Mouse (Mus musculus) right cerebral cortex, postnatal 10 days (tissue): ENCODE measurements at regions not wholly inside any gene's neighbourhood (a gene's known extent, or its start where the extent isn't known, plus 50 kb on each side); places are given as distances from the start of the nearest gene placed in this dataset.
A peak's percentile ranks its signal among the peaks of the same experiment; 100 is the strongest.

Source experiments
- DNase-seq, 2 experiments: peaks; one replicate each; pipeline ENCODE4 v3.0.0; 2021; ENCODE audit warnings: low spot score in 2 of 2

DNA sequence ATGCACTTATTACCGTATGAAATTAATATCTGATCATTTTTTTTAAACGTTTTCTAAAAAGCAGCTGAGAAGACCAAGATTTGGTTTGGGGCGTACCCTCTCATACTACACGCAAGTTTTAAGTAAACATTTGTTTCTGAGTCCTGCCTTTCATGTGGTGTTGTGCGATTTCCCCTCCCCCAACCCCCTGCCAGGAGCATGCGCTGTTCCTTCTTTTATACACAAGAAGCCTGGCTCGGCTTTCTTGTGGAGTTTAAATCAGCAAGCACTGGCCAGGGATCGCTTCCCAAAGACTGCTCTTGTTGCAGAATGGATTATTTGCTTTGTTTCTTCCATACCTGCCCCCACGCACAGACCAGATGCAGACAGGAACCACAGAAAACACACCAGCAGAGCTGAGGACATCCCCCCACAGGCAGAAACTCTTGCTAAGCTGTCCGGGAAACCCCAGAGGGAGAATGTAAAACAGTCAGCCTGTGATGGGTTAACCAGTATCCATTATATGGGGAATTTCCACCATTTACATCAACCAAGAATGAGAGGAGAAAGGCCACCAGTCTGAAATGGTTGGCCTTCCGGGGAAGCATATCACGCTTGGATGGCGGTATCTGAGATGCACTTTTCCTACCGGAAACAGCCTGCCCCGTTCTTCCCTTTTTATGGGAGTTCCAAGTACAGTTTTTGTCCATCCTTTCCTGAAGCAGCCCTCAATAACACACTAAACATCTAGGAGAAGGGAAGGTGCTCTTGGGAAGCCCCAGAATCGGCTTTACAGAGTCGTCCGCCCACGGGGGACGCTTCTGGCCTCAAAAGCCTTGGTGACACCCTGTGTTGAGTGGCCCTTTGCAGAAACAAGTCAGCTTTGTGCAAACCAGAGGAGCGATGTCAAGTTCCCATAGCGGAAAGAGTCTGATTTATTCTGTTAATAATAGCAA, 91.3 kb downstream of the Tomm20 start:
- no peak for DNase-seq

DNA sequence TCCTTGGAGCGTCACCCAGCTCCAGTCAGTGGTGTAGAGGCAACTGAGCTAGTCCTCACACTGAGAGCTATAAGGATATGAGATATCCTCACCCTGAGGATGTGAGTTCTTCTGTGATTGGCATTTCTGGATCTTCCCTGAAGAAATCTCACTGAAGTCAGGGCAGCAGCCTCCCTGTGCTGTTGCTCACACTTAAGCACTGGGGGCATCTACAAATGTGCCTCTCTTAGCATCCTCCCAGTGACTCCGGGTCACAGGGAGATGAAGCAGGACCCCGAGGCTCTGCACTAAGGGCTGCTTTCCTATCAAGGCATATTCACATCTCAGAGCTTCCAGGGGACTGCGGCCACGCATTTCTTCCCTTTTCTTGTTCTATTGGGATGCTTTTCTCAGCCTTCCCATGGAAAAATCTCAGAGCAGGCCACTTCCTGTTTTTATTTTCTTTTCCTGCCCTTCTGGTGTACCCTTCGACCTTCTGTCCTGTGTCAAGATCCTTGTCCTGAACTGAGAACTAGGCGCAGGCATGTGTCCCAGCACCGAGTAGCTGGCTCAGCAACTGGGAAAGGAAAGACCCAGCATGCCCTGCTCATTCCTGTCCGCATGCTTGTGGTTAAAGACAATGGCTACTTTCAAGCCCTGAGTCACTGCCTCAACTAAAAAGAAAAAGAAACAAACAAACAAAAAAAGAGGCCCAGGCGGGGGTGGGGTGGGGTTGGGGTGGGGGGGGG, 92.8 kb downstream of the Tomm20 start:
- DNase-seq: peak in 1 of 2 experiments; percentile 45

DNA sequence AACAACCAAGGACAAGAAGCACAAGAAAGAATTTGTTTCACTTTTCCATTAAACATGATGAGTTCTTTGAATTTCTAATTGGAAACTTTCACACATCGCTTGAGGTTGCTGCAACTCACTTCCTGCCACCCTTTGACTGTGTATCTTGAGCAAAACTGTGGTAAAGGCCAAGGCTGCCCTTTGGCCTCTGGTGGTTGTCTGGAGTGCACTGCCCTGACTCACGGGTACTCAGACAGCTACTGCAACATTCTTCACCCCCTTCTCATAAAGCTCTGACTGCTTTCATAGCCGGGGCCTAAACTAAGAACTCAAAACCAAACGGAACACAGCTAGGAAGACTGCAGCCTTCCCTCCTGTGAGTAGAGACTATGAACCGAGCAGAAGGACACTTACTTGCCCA, 93.5 kb downstream of the Tomm20 start:
- no peak for DNase-seq

DNA sequence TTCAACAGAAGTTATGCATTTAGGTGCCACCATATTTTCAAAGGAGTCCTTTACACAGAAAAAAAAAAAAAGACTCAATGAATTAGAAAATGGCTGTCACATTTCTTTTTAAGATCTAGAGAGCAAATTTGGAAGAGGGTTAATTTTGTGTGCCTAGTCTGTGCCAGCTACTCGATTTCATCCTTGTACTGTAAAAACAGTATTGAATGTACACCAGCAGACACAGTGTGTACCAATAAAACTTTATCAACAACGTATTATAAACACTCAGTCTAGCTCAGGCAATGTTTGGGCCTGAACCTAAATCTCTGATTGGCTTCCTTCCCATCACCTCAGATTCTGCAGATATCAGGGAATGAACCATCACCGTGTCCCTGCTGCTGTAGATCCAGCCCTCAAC, 93.9 kb downstream of the Tomm20 start:
- DNase-seq: no peak

DNA sequence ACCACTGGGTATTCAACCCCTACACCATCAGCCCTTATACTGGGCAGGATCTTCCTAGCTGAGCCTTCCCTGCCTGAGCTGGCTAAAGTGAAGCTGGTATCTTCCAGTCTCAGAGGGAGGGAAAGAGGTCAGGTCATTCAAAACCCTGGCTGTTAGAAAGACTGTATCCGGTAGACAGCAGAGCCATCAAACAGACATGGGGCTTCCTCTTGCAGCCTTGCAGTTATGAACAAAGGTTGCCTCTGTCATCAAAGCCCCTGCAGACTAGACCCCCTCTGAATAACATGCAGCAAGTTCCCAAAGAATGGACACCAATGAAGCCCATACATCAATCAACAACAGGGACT, 95.5 kb downstream of the Tomm20 start:
- no peak for DNase-seq

DNA sequence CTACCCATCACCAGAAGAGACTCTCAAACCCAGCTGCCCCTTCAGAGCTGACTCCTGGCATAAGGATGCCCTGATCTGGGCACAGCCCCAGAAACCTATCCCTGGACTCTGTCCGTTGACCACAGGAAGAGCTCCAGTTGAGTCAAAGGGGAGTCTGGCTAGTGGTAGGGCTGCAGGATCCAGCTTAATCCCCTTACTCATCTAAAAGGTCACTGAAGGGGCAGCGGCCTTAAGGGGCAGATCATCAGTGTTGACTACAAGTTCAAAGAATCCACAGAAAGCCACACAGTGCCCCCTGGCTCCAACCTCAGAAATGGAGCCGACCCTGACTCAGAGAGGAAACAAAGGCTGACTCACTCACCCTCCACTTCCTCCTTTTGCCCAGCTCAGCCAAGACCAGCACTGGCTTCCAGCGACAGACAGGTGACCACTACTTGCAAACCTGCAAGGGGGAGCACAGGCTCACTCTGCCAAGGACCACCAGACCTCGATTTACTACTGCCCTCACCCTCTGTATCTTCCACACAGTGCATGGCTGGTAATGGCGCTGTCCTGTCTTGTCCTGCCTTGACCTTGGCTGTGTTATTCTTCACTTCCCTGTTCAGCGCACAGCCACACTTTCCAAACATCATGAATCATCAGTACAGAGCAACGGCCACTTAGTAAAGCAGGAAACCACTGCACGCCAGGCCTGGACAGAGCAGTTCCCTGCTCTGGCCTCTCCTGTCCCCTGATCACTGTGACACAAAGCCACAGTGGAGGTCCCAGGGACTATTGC, 96.0 kb downstream of the Tomm20 start:
- peak; percentile 54 to 72 for DNase-seq

DNA sequence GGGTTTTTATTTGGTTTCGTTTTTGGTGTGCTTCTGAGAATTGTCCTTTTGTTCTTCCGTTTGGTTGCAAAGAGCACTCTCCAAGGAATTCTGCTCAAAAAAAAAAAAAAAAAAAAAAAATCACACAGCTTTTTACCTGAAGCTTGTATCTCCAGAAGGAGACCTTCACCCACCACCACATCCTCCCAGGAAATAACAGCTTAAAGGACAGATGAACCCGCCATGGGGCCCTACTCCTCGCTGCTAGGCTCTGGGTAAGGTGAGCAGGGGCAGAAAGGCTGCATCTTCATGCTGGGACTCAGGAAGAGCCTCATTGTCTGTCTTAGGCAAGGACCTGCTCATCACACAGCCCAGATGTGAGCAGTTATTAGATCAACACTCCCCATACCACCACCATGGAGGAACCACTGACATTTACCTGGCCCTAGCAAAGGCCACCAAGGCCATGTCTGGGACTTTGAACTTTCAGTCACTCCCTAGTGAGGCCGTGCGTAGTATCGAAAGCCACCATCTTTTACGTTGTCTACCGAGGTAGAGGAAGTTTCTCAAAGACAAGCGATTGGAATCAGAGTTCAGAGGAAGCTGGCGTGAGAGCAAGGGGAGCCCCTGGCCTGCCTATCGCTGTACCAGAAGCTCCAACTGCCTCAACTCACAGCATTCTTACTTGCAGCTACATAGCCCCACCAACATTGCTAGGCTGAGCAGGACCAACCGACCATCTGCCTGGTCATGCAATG, 97.1 kb downstream of the Tomm20 start:
- DNase-seq: no peak

DNA sequence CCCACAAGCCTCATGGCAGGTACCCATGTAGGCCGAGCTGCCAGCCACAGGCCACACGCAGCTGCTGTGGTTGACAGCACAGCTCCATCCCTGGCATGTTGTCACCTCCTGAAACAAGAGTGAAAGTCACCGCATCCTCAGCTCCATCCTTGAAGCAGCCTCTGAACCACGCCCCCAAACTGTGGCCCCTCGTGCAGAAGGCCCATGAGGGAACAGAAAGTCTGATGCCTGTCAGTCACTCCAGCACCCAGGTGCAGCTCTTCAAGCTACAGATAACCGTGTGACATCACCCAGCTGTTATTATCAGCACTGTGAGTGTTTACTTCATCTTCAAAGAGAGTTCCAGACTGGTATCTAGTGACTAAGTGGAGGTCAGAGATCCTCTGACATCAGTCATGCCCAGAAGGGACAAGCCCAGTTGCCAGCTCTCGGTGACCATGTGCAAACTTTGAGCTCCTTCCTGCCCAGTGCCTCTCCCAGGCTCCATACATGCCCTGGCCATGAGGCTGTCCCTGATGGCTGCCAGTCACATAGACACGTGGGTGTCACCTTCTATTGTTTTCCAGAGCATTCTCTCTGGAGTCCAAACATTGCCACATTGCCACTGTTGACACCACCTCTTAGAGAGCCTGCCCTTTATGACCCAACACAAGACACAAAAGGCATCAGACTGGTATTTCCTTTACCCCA, 97.8 kb downstream of the Tomm20 start:
- DNase-seq: no peak

DNA sequence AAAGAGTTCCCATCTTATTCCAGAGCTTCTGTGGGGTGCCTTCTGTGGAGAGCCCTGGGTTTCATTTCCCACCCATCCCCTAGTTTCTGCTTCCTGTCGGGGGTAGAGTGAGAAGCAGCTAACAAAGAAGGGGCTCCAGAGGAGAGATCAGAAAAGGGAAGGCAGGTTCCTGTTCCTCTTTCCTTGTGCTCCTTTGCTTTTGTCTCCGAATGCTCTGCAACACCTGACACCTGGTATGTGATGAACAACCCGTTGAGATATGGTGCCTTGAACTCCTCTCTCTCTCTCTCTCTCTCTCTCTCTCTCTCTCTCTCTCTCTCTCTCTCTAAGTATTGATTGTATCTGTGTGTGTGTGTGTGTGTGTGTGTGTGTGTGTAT, 99.5 kb downstream of the Tomm20 start:
- DNase-seq: no peak

DNA sequence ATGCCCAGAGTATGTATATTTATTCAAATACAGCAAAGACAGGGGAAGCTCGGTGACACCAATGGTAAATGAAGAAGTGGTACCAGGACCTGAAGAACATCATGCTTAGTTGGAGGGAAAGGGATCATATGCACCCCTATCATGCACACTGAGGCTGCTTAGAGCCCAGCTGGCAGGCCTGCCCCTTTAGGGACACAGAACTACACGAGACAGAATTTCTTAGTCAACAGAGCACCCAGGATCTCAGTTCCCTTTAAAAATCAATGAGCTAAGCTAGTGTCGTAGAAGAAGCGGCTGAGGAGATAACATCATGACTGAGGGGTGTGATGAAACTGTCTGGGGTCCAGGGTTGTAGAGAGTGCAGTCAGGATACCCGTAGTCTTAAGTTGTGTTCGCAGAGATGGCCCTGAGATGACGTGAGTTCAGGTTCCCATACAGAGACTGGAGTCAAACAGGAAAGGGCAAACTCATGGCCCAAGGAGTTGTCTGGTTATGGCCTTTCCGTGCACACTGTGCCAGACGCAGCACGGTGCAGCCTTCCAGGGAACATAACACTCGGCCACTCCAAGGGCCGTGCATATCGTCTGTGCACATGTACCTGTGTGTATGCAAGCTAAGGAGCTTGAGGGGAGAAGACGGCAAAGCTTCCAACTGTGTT, 100.0 kb downstream of the Tomm20 start:
- no peak for DNase-seq

DNA sequence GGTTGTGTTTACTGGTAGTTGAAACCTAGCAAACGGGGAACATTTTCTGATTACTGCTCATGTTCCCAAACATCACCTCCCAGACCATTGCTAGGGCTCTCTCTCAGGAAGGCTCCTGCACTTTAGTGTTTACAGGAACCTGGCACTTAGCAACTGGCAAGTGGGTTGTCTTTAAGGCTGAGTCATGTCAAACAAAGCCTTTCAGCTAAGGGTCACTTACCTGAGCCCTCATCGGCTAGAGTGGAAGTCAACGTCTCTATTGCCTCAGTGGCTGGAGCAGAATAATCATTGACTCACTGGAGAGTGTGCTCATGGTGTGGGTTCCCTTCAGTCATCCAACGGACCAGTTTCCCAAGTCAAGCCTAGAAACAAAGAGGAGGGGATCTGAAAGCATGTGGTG, 101.0 kb downstream of the Tomm20 start:
- DNase-seq: no peak

DNA sequence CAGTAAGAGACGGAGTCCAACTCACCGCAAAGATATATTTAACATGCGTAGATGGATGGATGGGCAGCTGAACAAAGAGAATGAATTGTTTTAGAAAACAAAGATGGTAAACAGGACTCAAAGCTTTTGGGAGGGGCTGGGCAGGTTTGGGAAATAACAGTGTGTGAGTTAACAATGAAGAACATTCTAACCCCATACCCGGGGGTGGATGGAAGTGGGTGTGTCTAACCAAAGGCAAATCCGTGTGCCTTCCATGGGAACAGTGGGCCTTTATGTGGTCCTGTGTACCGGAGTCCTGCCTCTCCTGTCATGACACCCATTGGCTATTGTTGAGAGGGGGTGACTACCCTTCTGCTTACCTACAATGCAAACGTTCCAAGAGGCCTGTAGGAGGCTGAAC, 104.5 kb downstream of the Tomm20 start:
- DNase-seq: no peak

DNA sequence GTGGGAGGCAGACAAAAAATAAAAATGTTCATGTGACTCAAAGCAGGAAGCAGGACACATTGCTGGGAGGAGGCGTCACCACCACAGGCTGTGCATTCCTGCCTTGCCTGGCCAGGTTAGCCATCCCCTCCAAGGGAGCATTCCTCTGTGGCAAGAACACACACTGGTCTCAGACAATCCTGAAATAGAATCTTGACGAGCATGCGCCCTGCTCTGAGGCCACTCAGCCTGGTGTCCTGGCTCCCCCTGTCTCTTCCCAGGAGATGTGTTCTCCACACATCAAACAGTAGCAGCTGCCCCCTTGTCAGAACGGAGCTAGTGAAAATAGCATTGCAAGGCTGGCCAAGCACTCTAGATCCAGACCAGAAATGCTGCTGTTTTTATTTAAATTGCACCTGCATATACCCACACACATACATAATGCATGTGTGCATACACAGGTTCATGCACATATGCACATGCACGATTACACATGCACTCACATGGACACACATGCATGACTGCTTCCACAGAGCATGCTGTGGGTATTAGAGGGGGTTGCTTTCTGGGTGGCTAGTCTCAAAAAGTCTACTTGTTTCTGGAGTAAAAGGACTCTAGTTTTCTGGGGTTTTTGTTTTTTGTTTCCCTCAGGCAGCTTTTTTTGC, 105.8 kb downstream of the Tomm20 start:
- peak; percentile 77 to 86 for DNase-seq

DNA sequence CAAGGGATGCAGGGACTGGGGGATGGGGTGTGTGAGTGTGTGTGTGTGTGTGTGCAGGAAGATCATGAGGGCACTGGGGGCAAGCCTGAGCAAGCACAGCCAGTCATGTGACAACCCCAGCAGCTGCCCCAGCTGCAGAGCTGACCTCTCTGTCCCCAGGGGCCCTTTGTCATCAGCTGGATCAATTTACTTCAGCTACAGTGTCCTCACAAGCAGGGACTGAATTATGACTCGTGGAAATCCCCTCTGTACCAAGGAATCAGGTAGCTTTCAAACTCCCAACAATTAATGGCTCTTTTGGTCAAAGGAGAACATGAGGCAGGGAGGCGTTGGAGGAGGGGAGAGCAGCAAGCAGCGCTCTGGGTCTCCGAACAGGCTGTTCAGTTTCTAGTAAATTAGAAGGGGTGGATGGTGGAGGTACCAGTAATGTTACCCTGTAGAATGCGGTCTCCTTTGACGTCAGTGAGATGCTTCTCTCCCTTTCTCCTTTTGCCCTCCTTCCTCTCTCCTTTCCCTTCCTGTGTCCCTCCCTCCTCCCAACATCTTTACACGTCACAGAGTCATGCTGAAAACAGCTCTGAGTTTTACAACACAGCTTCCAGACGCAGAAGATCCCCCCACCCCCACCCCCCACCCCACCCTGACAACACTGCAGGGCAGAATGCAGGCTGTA, 106.5 kb downstream of the Tomm20 start:
- DNase-seq: peak in 1 of 2 experiments; percentile 57

DNA sequence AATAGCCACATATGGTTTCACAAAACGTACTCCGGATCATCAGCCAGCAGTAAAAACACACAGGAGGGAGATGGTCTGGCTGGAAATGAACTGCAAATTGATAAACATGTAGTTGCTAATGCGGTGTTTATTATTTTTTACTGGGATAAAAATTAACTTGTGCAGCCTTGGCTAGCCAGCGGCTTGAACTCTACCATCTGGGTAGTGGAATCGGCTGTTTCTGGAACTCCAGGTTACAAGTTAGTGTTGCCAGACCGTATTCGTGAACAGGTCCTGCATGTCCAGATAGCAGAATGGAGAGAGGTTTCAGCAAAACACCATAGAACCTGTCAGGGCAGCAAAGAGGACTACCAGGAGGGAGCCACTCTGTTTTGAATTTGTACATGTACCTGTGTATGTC, 107.4 kb downstream of the Tomm20 start:
- no peak for DNase-seq

DNA sequence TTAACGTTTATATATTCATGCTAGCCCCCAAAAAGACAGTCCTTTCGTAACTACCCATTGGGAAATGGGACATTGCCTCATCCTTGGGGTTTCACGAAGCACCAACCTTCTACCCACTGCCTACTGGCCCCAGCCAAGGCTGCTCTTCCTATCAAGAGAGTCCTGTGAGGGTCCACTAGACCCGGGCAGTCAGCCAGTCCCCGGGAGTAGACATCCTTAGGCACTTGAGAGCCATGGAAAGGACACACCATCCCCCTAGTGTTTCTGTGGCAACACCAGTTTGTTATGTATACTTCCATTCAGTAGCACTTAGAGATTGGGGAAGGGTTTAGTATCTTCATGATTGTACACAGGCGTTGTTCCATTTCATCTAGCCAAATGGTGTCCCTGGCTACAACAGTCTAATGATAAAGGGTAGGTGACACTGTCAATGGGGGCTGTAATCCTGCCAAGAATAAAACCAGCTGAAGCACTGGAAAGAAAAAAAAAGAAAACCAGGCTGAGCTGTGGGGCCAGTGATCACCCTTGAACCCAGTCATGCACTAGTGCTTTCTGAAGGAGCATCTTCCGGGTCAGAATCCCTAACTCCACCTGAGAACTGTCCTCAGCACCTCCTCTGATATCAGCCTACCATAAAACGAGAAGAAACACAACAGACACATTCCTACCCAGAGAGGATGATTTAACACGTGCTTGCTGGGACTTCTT, 108.2 kb downstream of the Tomm20 start:
- no peak for DNase-seq

DNA sequence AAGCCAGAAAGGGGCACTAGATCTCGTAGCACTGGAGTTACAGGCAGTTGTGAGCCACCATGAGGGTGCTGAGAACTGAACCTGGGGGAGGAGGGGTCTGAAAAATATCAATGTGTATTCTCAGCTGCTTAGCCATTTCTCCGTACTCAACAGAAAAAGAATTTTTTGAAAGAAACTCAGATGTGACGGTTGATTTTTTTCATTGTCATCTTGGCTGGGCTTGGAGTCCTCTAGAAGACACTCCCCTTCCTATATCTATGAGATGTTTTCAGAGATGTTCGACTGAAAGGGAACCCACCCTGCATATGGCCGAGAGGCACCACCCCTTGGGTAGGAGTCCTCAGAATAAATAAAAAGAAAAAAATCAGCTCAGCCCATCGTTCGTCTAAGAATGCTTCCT, 110.1 kb downstream of the Tomm20 start:
- DNase-seq: no peak

DNA sequence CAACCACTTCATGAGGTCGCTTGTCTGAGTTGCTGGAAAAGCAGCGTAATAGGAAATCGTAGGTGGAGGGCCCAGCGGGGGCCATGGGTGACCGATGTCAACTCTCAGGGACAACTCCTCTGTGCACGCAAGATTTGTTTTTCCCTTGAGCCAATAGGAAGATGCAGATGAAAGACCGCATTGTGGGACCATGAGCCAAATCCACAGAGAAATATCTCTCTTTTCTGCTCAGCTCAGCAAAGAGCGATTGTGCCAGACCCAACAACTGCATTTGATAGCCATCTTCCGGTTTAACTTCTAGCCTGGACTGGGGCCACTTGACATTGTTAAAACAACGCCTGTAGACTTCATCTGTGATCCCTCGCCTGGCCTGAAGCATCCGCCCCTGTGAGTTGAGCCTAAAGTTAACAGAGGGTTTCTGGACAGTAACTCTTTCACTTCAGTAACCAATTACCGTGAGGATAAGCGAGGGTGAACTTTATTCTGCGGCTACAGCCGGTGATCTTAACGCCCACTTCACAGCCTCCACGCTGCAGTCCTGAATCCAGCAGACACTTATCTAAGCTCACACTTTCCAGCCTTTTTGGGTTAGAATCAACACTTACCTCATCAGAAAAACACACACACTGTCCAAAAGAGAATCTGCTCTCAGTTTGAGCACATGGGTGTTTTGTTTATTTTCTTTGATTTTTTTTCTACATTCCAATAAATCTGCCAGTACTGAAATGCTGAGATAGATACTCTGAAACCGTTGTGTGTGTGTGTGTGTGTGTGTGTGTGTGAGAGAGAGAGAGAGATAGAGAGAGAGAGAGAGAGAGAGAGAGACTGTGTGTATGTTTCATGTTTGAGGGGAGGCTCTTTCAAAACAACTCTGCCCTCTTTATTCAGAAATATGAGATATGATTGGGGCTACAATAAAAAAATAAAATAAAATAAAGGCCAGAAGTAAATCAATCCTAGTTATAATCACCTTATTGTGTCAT, 111.9 kb downstream of the Tomm20 start:
- no peak for DNase-seq
